Mouse (Mus musculus): Measurements from ENCODE around the gene Olfr115.

DNA sequence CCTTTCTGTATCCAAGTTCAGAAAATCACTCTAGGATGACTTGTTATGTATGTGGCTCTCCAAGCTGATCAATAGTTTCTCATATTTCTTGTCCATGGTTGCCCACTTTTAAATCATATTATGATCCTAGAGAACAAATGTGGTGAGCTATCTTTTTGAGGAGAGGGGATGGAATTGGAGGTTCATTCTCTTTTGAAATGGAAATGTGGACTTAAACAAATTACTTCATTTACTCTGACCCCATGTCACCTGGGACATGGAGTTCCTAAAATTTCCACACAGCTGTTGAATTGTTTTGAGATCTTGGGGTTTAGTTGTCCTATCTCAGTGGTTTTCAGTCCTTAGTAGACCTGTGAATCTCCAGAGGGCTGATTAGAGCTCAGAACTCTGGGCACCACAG, 49.3 kb downstream of the Olfr115 start, which contains the start of gene Olfr113:
- TF ChIP-seq POLR2A (IDR thresholded peaks at IDR 0.05; ENCODE audit: borderline replicate concordance, extremely low read depth, low read depth, low read length) (no peak), CTCF (IDR thresholded peaks at IDR 0.05; ENCODE audit: insufficient read depth, low read length) (no peak)
